Mouse (Mus musculus) left cerebral cortex, postnatal 36 days (tissue): Measurements from ENCODE around the gene Rtn4rl2. TPM values are rescaled to one million over a fixed set of nuclear protein-coding genes. Genes with fewer than 3 reads are reported as not detected.

ENCODE experiments used
- DNase-seq, 2 experiments: peaks; one replicate each; pipeline ENCODE4 v3.0.0; 2021 to 2022; ENCODE audit warnings: low spot score in 2 of 2, mixed read lengths in 1 of 2
- intact Hi-C: fragments of 180-260 bp; cut with DNase I; formaldehyde crosslinking; loops from one replicate; pipeline ENCODE4 v1.15.1; 2025
- total RNA-seq, 2 experiments: library from RNA; stranded (reverse); gene quantifications; 2 replicates each; pipeline ENCODE4 v1.2.3; 2021

Rtn4rl2 gene
- total RNA-seq, 2 experiments from 2014 or later: 90.0 to 92.0 TPM

GRCm38 (mm10) chr2:84855732-84856131 is 30.8 kb downstream of the Rtn4rl2 start:
- intact Hi-C loops: loop anchor here (2.0 kb wide), 1 partner anchor 23 kb away; no protein-coding TSS in a partner anchor
- no peak for DNase-seq

GRCm38 (mm10) chr2:84851130-84852040 is 35.1 kb downstream of the Rtn4rl2 start:
- no peak for DNase-seq
- intact Hi-C loops: no loop called here

- intact Hi-C loops: no loop called here
- no peak for DNase-seq
These were observed 35.9 kb downstream of the Rtn4rl2 start for GRCm38 (mm10) chr2:84850407-84851129.

- DNase-seq: no peak
- intact Hi-C loops: no loop called here
These were observed 41.3 kb downstream of the Rtn4rl2 start for GRCm38 (mm10) chr2:84845226-84845625.

GRCm38 (mm10) chr2:84843654-84844053 is 42.9 kb downstream of the Rtn4rl2 start:
- DNase-seq: no peak
- intact Hi-C loops: no loop called here

- intact Hi-C loops: no loop called here
These were observed 44.6 kb downstream of the Rtn4rl2 start for GRCm38 (mm10) chr2:84841905-84842304.

GRCm38 (mm10) chr2:84840748-84841563 is 45.6 kb downstream of the Rtn4rl2 start:
- intact Hi-C loops: no loop called here
- DNase-seq: no peak

More at GRCm38 (mm10) chr2:84841905-84842304, 44.6 kb downstream of the Rtn4rl2 start:
- DNase-seq: no peak

GRCm38 (mm10) chr2:84840016-84840747 is 46.3 kb downstream of the Rtn4rl2 start:
- no peak for DNase-seq
- intact Hi-C loops: no loop called here

GRCm38 (mm10) chr2:84838993-84839980 is 47.2 kb downstream of the Rtn4rl2 start:
- no peak for DNase-seq
- intact Hi-C loops: no loop called here

- DNase-seq: no peak
- intact Hi-C loops: no loop called here
These were observed 47.9 kb downstream of the Rtn4rl2 start, which contains the start of gene Slc43a1 for GRCm38 (mm10) chr2:84838593-84838949. TSS of gene Slc43a1 (plus strand) at chr2:84838850.

- no peak for DNase-seq
- intact Hi-C loops: no loop called here
These were observed 48.5 kb downstream of the Rtn4rl2 start for GRCm38 (mm10) chr2:84837817-84838592.

- intact Hi-C loops: no loop called here
- DNase-seq: no peak
These were observed 49.4 kb downstream of the Rtn4rl2 start for GRCm38 (mm10) chr2:84837107-84837506.

GRCm38 (mm10) chr2:84831666-84832391 is 54.7 kb downstream of the Rtn4rl2 start:
- DNase-seq: peak; percentile 84 to 88
- intact Hi-C loops: loop anchor here (2.0 to 5.0 kb wide), 4 partner anchors 23 to 180 kb away; partner anchors contain the start of gene Rtn4rl2

- intact Hi-C loops: loop anchor here (5.0 kb wide), 1 partner anchor 220 kb away; the partner anchor contains the start of gene Tnks1bp1
- no peak for DNase-seq
These were observed 59.1 kb downstream of the Rtn4rl2 start for GRCm38 (mm10) chr2:84827283-84827920.

- DNase-seq: peak; percentile 85 to 88
These were observed 59.8 kb downstream of the Rtn4rl2 start, which contains the start of gene Timm10 for GRCm38 (mm10) chr2:84826488-84827282. TSS of gene Timm10 (plus strand) at chr2:84826997.

More at GRCm38 (mm10) chr2:84826488-84827282, 59.8 kb downstream of the Rtn4rl2 start, which contains the start of gene Timm10:
- intact Hi-C loops: loop anchor here (5.0 kb wide), 1 partner anchor 221 kb away; the partner anchor contains the start of gene Tnks1bp1
